Mouse (Mus musculus) urinary bladder, adult 2 months (tissue): ENCODE measurements at regions not wholly inside any gene's neighbourhood (a gene's known extent, or its start where the extent isn't known, plus 50 kb on each side); places are given as distances from the start of the nearest gene placed in this dataset.

Source experiments
- DNase-seq: peaks from one replicate; pipeline ENCODE4 v3.0.0; 2022; ENCODE audit warnings: low spot score

DNA sequence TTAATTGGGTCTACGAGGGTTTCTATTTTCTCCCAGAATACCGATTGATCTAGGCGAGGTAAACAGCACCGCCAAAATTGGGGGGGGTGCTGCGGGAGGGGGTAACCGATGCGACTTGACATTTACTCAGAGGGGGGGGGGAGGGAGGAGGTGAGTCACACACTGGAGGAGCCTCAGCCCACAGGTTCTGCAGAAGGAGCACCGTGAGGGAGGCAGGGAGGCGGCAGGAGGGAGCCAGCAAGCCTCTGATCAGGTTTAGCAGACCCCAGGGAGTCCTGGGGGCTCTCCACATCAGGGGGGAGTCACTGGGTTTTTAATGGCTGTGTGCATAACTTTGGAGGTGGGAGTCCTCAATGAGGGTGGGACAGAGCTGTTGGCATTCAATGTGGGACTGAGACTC, 51.3 kb upstream of the Ier5l start:
- no peak for DNase-seq

DNA sequence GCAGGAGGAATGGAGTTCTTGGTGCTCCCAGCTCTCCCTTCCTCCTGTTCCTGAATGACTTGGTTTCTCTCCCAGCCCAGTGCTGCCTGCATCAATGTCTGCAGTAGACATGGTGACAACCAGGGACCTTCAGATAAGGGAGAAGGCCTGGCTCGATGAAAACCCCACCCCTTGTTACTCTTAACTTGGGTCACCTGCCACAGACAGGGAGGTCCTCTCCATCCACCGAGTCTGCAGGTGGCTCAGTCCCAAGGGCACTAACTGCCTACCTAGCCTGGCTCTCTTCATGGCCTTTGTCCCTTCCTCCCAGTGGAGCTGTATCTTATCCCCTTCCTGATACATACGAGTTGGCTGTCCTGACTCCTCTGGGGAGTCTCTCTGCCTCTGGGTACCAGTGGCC, 51.8 kb upstream of the Ier5l start:
- DNase-seq: no peak

- no peak for DNase-seq
These were observed 53.5 kb upstream of the Ier5l start for GRCm38 (mm10) chr2:30527495-30527894.

DNA sequence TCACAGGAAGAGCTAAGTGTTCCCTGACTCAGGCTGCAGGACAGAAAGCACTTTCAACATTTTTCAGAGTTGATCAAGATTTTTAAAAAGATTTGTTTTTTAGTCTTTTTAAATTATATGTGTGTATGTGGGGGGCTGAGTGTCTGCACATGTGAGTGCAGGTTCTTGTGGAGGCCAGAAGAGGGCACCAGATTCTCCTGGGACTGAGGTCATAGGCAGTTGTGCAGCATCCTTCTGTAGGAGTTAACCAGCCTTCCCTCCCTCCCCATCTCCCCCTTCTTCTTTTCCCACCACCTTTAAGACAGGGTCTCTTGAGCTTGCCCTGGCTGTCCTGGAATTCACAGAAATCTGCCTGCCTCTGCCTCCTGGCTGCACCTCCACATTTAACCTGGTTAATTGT, 58.9 kb upstream of the Ier5l start:
- no peak for DNase-seq

DNA sequence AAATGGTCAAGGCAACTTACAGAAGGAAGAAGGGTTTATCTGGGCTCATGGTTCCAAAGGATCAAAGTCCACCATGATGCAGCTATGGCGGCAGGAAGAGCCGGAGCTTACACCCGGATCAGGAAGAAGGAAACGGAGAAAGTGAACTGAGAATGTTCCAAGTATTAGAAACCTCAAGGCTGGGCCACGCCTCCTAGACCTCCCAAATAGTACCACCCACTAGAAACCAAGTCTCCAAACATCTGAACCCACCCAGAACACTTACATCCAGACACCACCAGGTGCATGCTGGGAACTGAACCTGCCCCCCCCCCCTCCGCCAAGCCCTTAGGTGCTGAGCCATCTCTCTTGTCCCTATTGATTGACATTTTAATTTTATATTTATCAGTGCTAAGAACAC, 59.3 kb upstream of the Ier5l start:
- no peak for DNase-seq

GRCm38 (mm10) chr2:30534485-30534884, 60.4 kb upstream of the Cstad start:
- DNase-seq: no peak

GRCm38 (mm10) chr2:30539305-30539704, 55.5 kb upstream of the Cstad start:
- no peak for DNase-seq

- no peak for DNase-seq
These were observed 53.3 kb upstream of the Cstad start for GRCm38 (mm10) chr2:30541541-30541940.

GRCm38 (mm10) chr2:30544782-30545435, 49.9 kb upstream of the Cstad start:
- peak; percentile 63 for DNase-seq
